Mouse (Mus musculus): ENCODE results near the gene Kif23.

Kif23 gene

DNA sequence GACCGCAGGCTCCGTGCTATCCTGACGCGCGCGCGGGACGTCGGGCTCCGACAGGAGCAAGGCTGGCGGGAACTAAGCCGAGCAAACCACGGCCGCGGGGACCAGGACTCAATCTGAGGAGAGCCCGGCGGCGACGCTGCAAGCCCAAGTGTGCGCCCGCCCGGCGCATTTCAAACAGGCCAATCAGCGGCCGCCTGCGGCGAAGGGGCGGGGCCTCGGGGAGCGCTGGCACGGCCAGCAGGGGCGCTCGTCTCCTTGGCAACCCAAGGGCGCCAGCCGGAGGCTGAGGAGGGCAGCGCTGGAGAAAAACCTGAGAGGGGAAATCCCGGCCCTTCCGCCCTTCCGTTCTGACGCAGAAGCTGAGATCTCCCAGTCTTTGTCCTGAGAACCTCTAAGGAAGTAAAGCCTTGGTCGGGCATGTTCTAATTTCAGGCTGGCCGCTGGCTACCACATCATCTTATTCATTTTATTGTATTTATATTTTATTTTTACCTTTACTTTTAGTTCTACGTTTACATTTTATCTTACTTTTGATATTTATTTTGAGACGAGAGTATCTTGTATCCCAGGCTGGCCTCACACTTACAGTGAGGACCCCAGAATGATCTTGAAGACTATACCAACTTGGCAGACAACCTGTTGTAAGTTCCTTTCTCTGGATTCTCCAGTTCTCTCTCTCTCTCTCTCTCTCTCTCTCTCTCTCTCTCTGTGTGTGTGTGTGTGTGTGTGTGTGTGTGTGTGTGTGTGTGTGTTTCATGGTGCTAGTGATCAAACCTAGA, at the start of gene Kif23:
Gene Kif23 (minus strand): TSS at position 152 of the 779 bp plus-strand sequence.
- peak; percentile 95 for DNase-seq (ENCODE audit: low read depth, low spot score)

DNA sequence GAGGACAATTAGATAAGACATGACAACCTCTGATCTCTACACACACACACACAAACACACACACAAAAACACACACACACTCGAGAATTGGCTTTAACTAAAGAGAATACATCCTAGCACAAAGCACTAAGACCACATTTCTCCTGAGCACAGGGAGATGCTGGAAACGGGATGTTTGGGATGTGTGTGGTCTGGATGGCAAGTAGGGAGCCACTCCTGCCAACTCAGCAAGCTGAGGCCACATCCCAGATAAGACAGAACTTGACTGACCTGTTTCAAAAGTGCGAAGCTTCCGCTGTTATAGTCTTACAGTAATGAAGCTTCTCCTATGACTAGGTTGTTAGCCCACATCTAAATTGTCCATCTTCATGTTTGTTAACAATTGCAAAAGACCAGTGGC, 44.6 kb upstream of the Kif23 start:
- no peak for DNase-seq (ENCODE audit: low read depth, low spot score)

DNA sequence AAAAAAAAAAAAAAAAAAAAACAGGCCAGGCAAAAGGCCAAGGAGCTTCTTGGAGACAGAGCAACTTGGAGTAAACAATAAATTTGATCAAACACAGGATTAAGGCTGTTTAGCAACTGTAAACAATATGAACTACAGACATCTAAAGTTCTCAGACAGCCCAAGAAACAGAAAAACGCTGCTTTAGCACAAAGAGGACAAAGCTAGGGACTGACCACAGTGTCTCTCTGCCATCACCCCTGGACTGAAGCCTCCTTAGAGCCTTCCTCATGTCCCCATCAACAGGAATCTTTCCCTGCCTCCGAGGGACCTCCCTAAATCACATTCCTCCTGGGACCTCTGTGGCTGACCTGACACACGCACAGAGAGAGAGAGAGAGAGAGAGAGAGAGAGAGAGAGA, 44.2 kb upstream of the Kif23 start:
- no peak for DNase-seq (ENCODE audit: low read depth, low spot score)

DNA sequence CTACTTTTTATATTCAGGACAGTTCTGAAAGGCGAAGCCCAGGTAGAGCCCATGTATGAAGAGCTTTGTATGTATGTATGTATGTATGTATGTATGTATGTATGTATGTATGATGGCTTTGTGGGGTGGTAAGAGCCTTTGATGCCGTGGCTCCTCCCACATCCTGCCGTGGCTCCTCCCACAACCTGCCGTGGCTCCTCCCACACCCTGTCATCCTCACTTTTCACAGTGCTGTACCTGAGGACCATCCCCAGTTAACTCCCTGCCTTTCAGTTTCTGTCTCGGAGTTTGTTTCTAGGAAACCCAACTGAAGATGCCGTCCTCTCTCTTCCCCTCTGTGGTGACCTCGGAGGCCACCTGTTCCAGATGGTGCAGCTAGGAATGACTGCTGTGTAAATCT, 39.5 kb upstream of the Kif23 start:
- DNase-seq (ENCODE audit: low read depth, low spot score), result no peak

DNA sequence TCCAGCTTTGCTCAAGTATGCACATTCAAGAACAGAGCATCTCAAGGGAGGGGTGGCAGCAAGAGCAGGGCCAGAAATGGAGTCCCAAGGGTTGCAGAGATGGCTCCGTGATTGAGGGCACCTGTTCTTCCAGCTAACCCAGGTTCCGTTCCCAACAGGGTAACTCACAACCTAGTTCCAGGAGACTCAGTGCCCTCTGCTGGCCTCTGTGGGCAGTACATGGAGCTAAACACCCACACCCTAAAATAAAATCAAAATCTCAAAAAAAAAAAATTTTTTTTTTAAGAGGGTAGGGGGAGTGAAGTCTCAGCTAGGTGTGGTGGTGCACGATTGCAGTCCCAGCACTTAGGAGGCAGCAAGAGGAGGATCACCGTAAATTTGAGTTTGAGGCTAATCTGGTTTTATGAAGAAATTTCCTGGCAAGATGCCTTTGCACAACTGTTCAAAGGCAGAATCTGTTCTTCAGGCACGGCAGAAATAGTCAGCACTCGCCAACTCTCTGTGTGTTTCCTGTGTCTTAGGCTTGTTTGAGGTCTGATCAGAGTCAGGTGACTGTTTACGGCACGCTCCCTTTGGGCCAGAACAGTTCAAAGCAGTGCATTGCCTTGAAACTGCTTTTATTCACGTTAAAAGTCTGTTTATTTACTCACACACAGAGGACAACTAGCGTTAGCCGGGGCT, 38.7 kb upstream of the Kif23 start:
- DNase-seq (ENCODE audit: low read depth, low spot score), result no peak

DNA sequence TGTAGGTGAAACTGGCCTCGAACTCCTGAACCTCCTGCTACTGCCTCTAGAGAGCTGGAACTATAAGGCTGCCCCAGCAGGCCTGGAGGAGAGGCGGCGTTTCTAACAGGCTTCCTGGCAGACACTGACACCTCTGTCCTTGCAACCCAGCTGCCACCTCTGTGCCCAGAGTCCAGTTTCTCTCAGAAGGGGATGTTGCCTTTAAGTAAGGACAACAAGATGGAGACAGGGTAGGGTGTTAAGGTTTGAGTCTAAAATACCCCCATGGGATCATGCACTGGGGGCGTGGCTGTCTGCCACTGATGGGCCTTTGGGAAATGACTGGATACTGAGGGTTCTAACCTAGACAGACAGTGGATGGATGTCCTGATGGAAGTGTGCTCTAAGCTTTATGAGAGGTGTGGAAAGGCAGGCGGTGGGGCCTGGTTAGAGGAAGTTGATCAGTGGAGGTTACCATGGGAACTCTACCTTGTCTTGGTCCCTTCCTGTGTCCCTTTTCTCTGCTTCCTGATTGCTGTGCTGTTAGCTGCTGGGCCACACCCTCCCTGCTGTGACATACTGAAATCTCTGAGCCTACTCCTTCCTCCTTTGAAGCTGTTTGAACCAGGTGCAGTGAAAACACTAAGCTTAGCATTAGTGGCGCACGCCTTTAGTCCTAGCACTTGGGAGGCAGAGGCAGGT, 36.5 kb upstream of the Kif23 start:
- DNase-seq (ENCODE audit: low read depth, low spot score), result no peak

DNA sequence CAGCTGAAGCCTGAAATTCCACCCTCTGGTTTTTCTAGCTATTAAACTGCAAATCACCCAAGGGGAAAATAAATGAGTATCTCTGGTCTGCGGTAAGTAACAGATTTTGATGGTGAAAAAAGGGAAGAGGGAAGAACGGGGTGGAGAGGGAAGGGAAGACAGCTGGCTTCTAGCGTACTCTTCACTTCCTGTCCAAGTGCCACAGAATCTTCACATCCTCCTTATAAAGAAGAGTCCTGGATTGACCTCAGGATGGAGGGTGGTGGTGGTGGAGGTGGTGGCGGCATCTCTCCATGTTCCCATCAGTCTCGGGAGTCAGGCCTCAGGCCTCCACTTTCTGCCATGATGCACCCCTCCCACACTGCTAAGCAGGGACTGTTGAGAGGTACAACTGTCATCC, 35.3 kb upstream of the Kif23 start:
- no peak for DNase-seq (ENCODE audit: low read depth, low spot score)

DNA sequence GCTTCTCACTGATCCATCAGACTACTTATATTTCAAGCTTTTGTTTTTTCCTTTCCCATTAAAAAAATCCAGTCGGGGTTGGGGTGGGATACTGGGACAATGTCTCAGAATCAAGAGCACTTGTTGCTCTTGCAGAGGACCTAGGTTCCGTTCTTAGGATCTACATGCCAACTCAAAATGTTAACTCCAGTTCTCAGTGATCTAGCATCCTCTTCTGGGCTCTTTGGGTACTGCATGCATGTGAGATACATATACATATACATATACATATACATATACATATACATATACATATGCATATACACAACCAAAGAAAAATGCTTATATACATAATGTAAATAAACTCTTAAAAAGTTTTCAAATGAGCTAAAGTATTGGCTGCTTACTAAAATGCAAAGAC, 33.4 kb upstream of the Kif23 start:
- no peak for DNase-seq (ENCODE audit: low read depth, low spot score)

DNA sequence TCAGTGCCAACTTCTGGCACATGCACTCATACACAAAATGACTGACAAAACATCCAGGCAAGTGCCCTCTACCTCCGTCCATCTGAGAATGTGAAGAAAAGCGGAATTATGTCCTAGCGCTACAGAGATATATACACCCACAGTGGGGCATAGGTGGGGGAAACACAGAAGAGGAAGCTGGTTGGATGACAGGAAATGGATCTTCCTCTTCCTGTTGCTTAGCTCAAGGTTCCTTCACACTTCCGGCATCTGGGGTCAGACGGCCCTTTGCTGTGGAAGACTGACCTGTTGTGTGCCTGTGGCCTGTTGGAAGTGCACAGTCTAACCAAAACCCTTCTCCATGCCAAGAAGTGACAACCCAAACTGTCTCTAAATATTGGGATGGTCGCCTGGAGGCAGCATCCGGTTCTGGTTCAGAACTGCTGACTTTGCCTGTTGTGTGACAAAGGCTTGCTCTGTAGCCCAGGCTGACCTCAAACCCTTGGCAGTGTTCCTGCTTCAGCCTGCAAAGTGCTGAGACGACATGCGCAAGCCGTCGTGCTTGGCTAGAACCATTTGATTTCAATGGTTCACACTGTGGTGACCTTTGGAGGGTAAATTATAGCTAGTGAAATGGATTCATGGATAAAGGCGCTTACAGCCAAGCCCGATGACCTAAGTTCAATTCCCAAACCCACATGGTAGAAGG, 30.8 kb upstream of the Kif23 start:
- no peak for DNase-seq (ENCODE audit: low read depth, low spot score)

DNA sequence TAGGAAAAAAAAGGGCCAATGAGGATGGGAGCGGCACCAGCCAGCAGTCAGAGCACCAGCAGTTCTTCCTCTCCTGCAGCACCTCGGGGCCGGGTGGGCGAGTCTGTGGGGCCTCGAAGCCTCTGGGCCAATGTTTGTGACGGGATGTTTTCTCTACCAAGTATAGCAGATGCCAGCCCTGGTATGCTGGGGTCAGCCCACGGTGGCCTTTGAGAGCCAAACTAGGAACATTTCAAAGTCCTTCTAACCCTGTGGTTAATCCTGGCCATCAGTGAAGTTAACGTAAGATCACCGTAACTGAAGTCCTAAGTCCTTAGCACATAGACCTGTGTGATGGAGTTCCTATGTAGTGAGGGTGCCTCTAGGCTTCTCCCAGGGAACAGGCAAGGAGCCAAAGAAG, 25.5 kb upstream of the Kif23 start:
- DNase-seq (ENCODE audit: low read depth, low spot score), result no peak

DNA sequence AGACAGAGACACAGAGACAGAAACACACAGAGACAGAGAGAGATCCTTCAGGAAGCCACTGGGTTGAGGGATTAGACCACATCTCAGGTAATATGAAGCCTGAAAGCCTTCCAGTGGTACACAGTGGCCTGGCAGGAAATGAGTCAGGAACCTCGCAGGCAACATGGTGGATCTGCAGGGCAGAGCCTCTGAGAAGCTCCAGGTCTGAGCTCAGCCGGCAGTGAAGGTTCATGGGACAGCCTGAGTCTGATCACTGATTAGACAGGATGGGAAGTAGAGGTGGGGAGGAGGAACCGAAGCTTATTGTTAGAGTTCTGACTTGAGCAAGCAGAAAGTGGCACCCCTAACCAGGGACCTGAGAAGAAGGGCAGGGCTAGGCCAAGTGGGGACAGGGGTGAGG, 24.5 kb upstream of the Kif23 start:
- DNase-seq (ENCODE audit: low read depth, low spot score), result no peak

DNA sequence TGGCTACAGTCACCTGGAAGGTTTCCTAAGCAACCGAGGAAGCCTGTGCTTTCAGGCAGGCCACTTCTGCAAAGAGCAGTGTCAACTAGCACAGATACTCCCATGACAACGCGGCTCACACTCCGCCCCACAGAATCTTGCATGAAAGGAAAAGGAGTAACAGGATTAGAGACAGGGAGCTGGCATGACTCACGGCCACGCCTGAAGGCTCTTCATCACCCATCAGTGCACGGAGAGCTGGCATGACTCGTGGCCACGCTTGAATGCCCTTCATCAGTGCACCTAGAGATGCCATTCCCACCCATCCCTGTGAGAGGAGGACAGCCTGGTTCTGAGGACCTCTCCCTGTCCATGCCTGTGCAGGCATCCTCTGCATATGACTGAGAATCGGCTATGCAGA, 20.8 kb upstream of the Kif23 start:
- no peak for DNase-seq (ENCODE audit: low read depth, low spot score)

DNA sequence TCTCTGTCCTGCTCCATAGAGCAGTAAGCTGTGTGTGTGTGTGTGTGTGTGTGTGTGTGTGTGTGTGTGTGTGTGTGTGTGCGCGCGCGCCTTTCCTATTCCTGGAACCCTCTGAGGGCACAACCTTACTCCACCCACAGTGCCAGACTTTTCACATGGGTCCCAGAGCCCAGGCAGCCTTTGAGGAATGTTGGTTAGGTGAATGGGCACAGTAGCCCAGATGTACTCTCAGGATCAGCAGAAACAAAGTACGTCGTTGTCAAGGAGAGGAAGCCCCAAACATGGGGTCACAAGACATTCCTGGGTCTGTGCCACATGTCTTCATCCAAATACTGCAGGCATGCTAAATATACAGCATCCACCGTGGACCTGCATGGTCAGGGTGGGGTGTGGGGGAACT, 19.4 kb upstream of the Kif23 start:
- DNase-seq (ENCODE audit: low read depth, low spot score), result no peak

DNA sequence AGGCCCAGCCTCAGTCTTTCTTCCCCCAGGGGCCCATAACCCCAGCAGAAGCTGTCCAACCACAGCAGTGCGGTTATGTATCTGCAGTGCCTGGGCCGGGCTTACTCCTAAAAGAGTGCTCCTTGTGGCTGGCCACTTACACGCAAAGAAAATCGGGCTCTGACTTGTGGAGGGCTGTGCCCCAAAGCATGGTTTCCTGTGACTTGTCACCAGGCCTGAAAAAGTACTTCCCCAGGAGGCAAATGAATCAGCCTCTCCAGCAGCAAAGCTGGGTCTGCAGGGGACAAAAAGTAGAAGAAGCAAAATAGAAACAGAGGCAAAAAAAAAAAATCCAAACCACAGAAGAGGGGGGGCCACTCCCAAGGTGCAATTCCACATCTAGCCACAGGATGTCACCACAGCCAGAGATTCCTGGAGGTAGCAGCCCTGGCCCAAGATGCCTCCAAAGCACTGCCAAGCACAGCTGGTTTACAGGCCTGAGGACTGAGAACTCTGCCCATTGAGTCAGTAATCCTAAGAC, 18.9 kb upstream of the Kif23 start:
- DNase-seq (ENCODE audit: low read depth, low spot score), result peak; percentile 66

DNA sequence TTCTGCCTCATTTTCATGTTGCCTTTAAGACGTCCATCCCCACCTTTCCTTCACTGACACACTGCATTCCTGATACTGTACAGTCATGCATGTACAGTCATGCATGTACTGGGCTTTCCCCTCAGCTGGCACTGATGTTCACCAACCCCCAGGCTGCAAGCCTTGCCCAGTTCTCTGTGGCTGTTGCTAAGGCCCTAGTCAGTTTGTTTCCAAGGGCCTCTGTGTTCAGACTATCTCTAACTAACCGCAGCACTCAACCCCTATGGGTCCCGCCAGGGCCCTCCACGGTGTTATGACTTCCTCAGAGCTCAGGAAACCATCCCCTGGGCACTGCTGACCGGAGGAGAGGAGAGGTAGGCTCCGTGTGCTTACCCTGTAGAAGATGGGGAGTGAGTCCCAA, 16.8 kb upstream of the Kif23 start:
- DNase-seq (ENCODE audit: low read depth, low spot score), result no peak

DNA sequence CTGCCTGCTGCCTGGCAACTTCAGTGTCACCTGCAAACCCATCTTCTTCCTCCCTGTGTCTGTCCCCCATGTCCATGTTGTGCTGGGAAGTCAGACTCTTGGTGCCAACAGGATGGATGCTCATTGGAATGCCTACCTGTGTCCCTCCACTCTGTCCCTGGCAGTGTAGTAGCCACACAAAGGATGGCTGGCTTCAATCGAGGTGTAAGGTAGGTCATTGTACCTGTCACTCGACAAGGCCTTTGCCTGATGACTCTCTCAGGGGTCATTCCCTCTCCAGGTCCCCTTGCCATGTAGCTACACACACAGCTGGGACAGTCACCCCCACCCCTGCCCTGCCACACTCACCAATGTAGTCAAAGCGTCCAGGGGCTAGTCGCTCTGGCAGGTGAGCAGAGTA, 14.6 kb upstream of the Kif23 start:
- no peak for DNase-seq (ENCODE audit: low read depth, low spot score)

DNA sequence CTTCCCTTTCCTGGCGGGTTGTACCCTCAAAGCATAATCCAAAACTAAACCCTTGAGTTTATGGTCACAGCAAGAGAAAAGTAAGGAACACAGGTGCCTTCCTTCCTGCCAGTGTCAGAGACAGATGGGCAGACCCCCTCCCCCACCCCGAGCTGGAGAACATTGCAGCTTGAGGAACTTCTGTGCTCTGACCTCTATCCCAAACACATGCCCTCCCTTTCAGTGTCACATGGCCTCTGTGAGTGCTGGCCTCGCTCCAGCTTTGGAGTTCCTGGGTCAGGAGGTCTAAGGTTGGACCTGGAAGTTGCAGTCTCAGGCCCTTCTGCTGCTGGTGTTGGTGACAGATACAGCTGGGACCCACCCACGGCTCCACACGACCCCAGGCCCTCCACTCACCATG, 14.2 kb upstream of the Kif23 start:
- DNase-seq (ENCODE audit: low read depth, low spot score), result no peak

DNA sequence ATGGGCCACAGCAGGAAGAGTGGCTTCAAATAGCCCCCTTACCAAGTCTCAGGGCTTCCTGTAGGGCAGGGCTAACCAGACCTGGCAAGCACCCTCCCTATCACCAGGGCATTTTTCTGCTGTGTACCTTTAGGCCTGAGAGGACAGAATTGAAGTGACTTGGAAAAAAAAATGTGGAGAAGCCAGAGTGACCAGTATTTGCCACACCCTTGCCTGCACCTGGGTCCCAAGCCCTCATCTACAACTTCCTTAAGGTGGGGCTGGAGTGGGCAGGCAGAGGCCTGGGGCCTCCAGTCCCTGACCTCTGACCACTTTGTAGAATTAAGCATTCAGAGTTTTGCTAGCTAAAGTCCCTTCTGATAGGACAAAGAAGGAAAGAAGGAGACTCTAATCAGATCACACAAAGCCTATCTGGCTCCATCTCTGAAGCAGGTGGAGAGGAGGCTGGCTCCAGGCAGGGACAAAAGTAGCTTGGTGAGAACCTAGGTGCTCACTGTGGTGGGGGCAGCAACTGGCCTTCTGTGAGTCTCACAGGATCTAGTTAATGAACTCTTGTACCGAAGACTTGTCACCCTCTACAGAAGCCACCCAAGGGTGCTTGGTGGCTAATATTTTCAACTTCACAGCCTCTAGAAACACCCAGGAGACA, 13.5 kb upstream of the Kif23 start:
- no peak for DNase-seq (ENCODE audit: low read depth, low spot score)

DNA sequence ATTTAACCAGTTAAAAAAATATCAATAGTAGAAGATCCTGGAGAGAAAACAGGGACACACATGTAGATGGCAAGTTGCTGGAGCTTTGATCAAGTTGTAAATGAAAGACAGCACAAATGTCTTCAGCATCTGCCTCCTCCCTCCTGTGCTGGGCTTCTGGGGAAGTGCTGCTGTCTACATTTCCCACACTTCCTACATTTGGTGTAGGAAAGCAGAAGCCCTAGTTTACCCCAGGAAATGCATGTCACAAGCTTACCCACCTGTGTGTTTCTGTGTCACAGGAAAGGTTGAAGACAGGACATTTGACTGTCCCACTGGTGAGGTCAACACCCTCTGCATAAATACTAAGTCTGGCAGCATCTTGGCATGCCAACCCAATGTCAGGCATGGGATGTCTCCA, 8.1 kb upstream of the Kif23 start:
- no peak for DNase-seq (ENCODE audit: low read depth, low spot score)

DNA sequence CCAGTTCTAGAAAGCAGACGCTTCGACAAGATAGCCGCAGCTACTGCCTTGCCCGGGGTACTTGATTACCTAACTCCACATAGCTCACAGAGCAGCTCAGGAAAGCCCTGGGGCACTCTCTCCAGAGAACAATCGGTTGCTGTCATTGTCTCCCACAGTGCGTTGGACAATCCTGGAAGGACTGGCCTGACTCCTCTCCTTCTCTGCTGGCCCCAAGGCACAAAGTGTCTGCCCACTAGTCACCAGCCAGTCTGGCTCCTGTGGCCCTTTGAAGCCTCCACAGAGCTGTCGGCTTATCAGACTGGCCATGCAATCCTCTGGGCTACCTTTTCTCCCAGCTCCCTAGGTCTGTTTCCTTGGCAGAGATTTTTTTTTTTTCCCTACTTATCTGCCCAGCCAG, 5.7 kb upstream of the Kif23 start:
- DNase-seq (ENCODE audit: low read depth, low spot score), result no peak
